Mouse (Mus musculus) lung, embryonic 14.5 days (tissue): ENCODE results near the gene Prickle1. TPM values are rescaled to one million over a fixed set of nuclear protein-coding genes. Genes with fewer than 3 reads are reported as not detected.

Experiments used
- ATAC-seq: fragments of 200-750 bp; cut with Nextera tagmentation; 2 replicates; pipeline ENCODE4 v1.8.0; 2017; ENCODE audit warnings: mild to moderate bottlenecking, moderate TSS enrichment, moderate library complexity; ENCODE audit not compliant: insufficient read depth
- DNase-seq: peaks from one replicate; pipeline ENCODE4 v3.0.0-alpha.2; 2015
- H3K27ac ChIP-seq: fragments of 300-500 bp; sonication (generic); 2 replicates; pipeline ENCODE4 v1.5.1; 2014; ENCODE audit warnings: low read depth, mild to moderate bottlenecking, moderate library complexity
- H3K27me3 ChIP-seq: fragments of 300-500 bp; sonication (generic); 2 replicates; pipeline ENCODE4 v1.6.1; 2014; ENCODE audit warnings: low read length, control low read depth; ENCODE audit not compliant: insufficient read depth
- H3K36me3 ChIP-seq: fragments of 300-500 bp; sonication (generic); 2 replicates; pipeline ENCODE4 v1.6.1; 2014; ENCODE audit warnings: control low read depth; ENCODE audit not compliant: insufficient read depth
- H3K4me1 ChIP-seq: fragments of 300-500 bp; sonication (generic); 2 replicates; pipeline ENCODE4 v1.6.1; 2014; ENCODE audit warnings: antibody characterized with exemption, control low read depth; ENCODE audit not compliant: insufficient read depth
- H3K4me2 ChIP-seq: fragments of 300-500 bp; sonication (generic); 2 replicates; pipeline ENCODE4 v1.6.1; 2014; ENCODE audit warnings: mild to moderate bottlenecking
- H3K4me3 ChIP-seq: fragments of 300-500 bp; sonication (generic); 2 replicates; pipeline ENCODE4 v1.5.1; 2014; ENCODE audit warnings: low read depth, low read length
- H3K9ac ChIP-seq: fragments of 300-500 bp; sonication (generic); 2 replicates; pipeline ENCODE4 v1.6.1; 2014
- H3K9me3 ChIP-seq: fragments of 300-500 bp; sonication (generic); 2 replicates; pipeline ENCODE4 v1.6.1; 2016; ENCODE audit warnings: low read depth, low read length, control low read depth
- CTCF ChIP-seq: IDR thresholded peaks from 2 replicates; pipeline ENCODE4 v1.5.1; 2016; ENCODE audit warnings: antibody characterized with exemption, low read depth
- WGBS: fragments of 180-500 bp; shearing (Covaris S2); extraction: QIAGEN DNeasy Blood & Tissue Kit; methylation state at CpG from one replicate; pipeline ENCODE4 v1.1.7; 2014; 5-methylcytosine and 5-hydroxymethylcytosine counted together
- polyA plus RNA-seq: library from polyadenylated mRNA; unstranded; fragments of >200 nt; fragmentation: Nextera tagmentation; extraction: Ambion mirVana; gene quantifications from 2 replicates; pipeline ENCODE4 v1.2.1, GENCODE M21; 2014

The Prickle1 gene
- 22.7 and 26.9 TPM in 2 replicates for polyA plus RNA-seq

DNA sequence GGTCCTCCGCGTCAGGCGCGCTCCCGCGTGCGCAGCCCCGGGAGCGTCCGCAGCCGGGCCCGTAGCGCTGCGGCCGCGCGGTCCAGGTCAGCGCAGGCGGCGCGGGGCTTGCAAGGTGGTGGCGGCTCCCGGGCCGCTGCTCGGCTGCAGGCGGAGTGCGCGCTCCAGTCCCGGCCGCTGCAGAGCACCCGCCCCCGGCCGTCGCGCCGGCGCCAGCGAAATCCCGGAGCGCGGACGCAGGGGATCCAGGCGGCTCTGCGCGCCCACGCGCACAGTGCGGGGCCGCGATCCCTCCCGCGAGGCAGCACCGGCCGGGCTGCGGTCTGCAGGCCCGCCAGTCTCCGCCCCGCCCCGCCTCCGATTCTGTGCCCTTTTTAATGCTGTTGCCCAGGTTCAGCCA, at the start of gene Prickle1:
Prickle1 (minus strand) TSS at position 146 of the 400 bp plus-strand sequence.
- ATAC-seq (peak; percentile 87), DNase-seq (peak; percentile 94)
- Histone ChIP-seq H3K36me3 (no peaks in the 10 kb centered on the region), H3K9me3 (no peaks in the 10 kb centered on the region), H3K27ac (peak within 1 kb of the TSS; percentile 88), H3K4me3 (peak within 1 kb of the TSS; percentile 91), H3K9ac (peak within 1 kb of the TSS; percentile 93), H3K4me1 (peaks cover 20% of the 10 kb centered on the region), H3K4me2 (peak within 1 kb of the TSS; percentile 90), H3K27me3 (no peaks in the 10 kb centered on the region)
- under 1% methylated on average over 59 of the region's 60 CpGs for WGBS
- TF ChIP-seq CTCF = no peak

- Histone ChIP-seq H3K27me3 (no peaks in the 10 kb centered on the region), H3K9ac (no peak overlapping the region), H3K27ac (no peak overlapping the region), H3K4me3 (no peak overlapping the region), H3K4me2 (no peak overlapping the region), H3K4me1 (no peaks in the 10 kb centered on the region), H3K36me3 (no peaks in the 10 kb centered on the region), H3K9me3 (no peaks in the 10 kb centered on the region)
- WGBS = 46% methylated on average over 2 of the region's 2 CpGs
- no peak for TF ChIP-seq CTCF
- ATAC-seq (no peak), DNase-seq (peak; percentile 49)
Measured at GRCm38 (mm10) chr15:93640221-93640620, 44.5 kb upstream of the Prickle1 start.

- DNase-seq = no peak
Measured at GRCm38 (mm10) chr15:93636976-93637375, 41.3 kb upstream of the Prickle1 start.

DNA sequence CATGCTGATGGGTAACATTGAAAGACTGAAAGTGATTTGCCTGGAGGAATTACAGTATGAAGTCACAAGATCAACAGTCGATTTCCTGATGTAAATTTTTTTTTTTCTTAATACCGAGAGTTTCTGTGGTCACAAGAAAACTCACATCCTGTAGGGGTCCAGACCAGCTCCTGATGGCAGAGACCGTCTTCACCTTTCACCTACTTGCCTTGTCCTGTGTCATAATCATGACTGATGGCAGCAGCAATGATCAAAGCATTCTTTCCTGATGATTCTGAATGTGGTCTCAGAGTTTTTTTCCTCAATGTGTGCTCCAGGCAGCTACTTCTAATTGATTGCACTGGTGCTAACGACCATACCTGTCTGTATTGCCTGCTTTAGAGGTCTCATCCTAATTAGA, 39.9 kb upstream of the Prickle1 start:
- 24% methylated on average over 4 of the region's 4 CpGs for WGBS

More at GRCm38 (mm10) chr15:93636976-93637375, 41.3 kb upstream of the Prickle1 start:
- H3K27me3 ChIP-seq = no peaks in the 10 kb centered on the region
- no peak overlapping the region for H3K27ac ChIP-seq
- TF ChIP-seq CTCF = no peak
- H3K4me1 ChIP-seq = no peaks in the 10 kb centered on the region
- 65% methylated on average over 7 of the region's 7 CpGs for WGBS
- H3K4me2 ChIP-seq = no peak overlapping the region
- H3K9me3 ChIP-seq = no peaks in the 10 kb centered on the region
- no peak overlapping the region for H3K9ac ChIP-seq
- ATAC-seq = no peak
- H3K4me3 ChIP-seq = no peak overlapping the region
- no peaks in the 10 kb centered on the region for H3K36me3 ChIP-seq

GRCm38 (mm10) chr15:93634536-93634935, 38.8 kb upstream of the Prickle1 start:
- H3K4me2 ChIP-seq = no peak overlapping the region
- no peak for DNase-seq
- peaks cover 3% of the 10 kb centered on the region; the same call in 1 of the 2 replicates for H3K4me1 ChIP-seq
- H3K27me3 ChIP-seq = no peaks in the 10 kb centered on the region
- no peak for ATAC-seq
- no peak overlapping the region for H3K9ac ChIP-seq
- TF ChIP-seq CTCF = no peak
- H3K9me3 ChIP-seq = no peaks in the 10 kb centered on the region
- WGBS = 80% methylated on average over 5 of the region's 5 CpGs
- no peak overlapping the region for H3K4me3 ChIP-seq
- no peak overlapping the region for H3K27ac ChIP-seq
- H3K36me3 ChIP-seq = no peaks in the 10 kb centered on the region

More for the DNA sequence above, 39.9 kb upstream of the Prickle1 start:
- ATAC-seq (no peak), DNase-seq (no peak)
- no peak overlapping the region for H3K4me3 ChIP-seq
- no peaks in the 10 kb centered on the region for H3K36me3 ChIP-seq
- no peak overlapping the region for H3K27ac ChIP-seq
- H3K27me3 ChIP-seq = no peaks in the 10 kb centered on the region
- TF ChIP-seq CTCF = no peak
- H3K4me2 ChIP-seq = no peak overlapping the region
- H3K4me1 ChIP-seq = no peaks in the 10 kb centered on the region
- no peak overlapping the region for H3K9ac ChIP-seq
- H3K9me3 ChIP-seq = no peaks in the 10 kb centered on the region

- no peak for TF ChIP-seq CTCF
- Histone ChIP-seq H3K4me1 (peaks cover 14% of the 10 kb centered on the region; the same call in 1 of the 2 replicates), H3K9ac (no peak overlapping the region), H3K27me3 (no peaks in the 10 kb centered on the region), H3K4me2 (peak overlapping the region; percentile 35; the same call in 1 of the 2 replicates), H3K36me3 (no peaks in the 10 kb centered on the region), H3K4me3 (no peak overlapping the region), H3K9me3 (no peaks in the 10 kb centered on the region), H3K27ac (peak overlapping the region; percentile 60; the same call in 1 of the 2 replicates)
- peak; percentile 72 for ATAC-seq
- WGBS = 41% methylated on average over 14 of the region's 14 CpGs
- DNase-seq = peak; percentile 83
Measured at GRCm38 (mm10) chr15:93630001-93630541, 34.4 kb upstream of the Prickle1 start.

GRCm38 (mm10) chr15:93629201-93629600, 33.5 kb upstream of the Prickle1 start:
- H3K4me1 ChIP-seq = peaks cover 14% of the 10 kb centered on the region; the same call in 1 of the 2 replicates
- H3K4me3 ChIP-seq = no peak overlapping the region
- no peak for TF ChIP-seq CTCF
- 86% methylated on average over 9 of the region's 9 CpGs for WGBS
- ATAC-seq = no peak
- no peak overlapping the region for H3K4me2 ChIP-seq
- H3K9me3 ChIP-seq = no peaks in the 10 kb centered on the region
- H3K36me3 ChIP-seq = no peaks in the 10 kb centered on the region
- H3K27ac ChIP-seq = no peak overlapping the region; the same call in 1 of the 2 replicates
- no peak overlapping the region for H3K9ac ChIP-seq
- no peak for DNase-seq
- no peaks in the 10 kb centered on the region for H3K27me3 ChIP-seq
